Mouse (Mus musculus) cerebellum, adult 18-20 months (tissue): ENCODE results near the gene Ndufs4.
A peak's percentile ranks its signal among the peaks of the same experiment; 100 is the strongest.

Experiments used
- DNase-seq, 2 experiments: peaks; one replicate each; pipeline ENCODE4 v3.0.0; 2021

Gene Ndufs4

DNA sequence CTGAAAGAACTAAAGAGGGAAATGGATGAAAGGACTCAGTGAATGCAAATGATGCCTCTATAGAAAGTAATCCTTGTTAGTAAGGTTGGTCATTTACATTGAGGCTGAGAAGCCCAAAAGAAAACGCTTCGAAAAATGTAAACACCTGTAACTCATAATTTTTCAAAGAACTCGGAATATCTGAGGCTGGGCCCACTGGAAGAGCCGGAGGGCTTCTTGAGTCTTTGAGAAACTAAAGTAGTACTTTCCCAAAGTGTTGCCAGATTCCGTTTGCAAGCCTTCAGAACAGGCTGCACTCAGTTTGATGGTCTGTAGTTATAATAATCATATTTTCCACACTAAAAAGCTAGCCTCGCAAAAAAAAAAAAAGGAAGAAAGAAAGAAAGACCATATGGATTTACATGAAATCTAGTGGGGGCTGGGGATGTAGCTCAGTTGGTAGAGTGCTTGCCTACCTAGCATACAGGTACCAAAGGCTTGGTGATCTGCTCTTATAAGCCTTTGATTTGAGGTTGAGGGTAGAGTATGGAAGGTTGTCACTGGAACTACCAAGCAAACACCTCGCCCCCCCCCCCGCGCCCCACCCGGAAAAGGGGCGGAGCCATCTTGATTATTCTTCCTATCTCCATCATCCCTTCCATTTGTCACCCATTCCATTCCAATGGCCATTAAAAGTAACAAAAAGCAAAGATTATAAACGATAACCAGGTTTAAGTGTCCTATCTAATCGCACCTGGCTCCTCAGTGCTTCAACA lies at the start of gene Ndufs4:
TSS of gene Ndufs4 (minus strand) at position 48 of the 755 bp plus-strand sequence.
- DNase-seq: peak in 1 of 2 experiments; percentile 18

- no peak for DNase-seq
These were observed 44.4 kb upstream of the Ndufs4 start for GRCm38 (mm10) chr13:114432491-114432890.

DNA sequence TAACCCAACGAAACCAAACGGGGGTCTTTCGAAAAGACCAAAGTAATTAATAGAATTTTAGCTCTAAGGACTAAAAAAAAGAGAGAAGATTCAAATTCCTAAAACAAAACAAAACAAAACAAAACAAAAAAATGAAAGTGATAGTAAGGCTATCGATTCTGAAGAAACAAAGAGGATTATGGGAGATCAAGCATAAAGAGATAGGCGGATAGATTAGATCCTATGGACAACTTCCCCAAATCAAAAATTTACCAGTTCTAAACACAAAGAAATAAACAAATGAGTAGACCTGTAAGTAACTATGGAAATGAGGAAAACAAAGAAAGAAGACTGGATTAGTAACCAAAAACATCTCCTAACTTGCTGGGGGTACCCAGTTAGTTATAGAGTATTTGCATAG lies 37.2 kb upstream of the Ndufs4 start:
- no peak for DNase-seq

GRCm38 (mm10) chr13:114420235-114420634 lies 32.2 kb upstream of the Ndufs4 start:
- DNase-seq: no peak

DNA sequence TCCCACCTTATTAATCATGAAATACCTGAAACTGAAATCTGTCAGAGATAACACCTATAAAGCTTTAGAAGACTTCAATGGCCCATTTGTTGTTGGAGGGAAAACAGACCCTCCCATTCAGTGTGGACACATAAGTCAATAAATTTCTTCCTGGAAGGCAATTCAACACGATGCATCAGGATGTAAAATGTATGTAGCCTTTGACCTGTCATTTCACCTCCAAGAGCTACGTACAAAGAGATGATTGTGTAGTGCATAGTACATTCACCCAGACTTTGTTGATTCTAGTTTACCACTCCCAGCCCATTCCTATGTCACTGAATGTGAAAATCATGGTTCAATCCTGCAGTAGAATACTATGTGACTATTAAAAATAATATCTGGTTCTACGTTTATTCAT lies 31.3 kb upstream of the Ndufs4 start:
- DNase-seq: no peak

DNA sequence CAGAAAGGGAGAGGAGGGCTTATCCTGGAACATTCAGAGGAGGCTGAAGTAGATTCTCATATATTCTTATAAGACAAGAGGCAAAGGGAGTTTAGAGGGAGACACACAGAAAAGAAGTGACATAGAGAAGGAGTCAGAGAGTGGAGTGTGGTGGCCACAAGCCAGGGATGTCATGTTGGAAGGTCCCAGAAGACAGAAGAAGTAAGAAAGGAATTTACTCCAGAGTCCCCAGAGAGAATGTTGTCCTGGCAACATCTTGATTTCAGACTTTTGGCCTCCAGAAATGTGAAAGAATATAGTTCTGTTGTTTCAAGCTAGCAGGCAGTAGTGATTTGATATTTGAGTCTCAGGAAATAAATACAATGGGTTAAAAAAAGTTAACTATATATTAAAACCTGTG lies 24.3 kb upstream of the Ndufs4 start:
- DNase-seq: no peak

DNA sequence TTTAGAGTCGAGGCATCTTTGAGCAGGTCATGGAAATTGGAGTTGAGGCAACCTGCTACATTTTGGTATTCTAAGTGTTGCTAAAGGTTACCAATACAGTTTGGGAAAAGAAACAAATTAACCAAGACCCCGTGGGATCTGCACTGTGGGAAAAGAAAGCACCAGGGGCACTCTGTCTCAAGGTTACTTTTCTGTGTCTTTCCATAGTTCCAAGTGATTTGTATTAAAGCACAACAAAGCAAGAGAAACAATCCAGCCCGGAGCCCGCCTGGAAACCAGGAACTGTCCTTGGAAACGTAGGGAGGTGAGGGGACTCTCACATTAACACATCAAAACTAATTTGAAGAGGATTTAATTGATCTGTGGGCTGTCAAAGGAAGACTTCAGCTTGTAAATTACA lies 18.8 kb upstream of the Ndufs4 start:
- DNase-seq: no peak

GRCm38 (mm10) chr13:114406424-114406823 lies 18.4 kb upstream of the Ndufs4 start:
- no peak for DNase-seq

DNA sequence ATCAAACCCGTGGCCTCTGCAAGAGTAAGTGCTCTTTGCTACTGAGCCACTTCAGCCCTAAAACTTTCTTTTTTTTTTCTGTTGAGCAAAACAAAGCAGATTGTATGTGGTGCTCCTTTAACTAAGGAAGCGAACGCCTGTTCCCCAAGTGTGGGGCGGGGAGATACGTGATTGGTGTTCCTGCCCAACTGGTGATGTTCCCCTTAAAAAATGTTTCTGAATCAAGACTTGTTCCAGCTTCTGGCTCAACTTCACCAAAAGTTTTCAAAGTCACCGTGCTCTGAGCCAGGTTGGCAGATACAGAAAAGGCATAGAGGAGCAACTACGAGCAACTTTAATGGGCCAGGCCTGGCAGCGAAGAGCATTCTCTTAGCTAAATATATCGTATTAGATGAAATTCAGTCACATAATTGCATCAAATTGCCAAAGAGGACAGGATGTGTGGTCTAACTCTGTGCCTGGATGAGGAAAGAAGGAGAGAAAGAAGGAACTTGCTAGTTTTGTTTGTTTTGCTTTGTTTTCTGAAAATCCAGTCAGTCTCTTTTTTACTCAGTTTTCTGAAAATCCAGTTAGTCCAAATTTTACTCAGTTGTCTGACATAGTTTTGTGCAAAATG lies 17.1 kb upstream of the Ndufs4 start:
- no peak for DNase-seq

DNA sequence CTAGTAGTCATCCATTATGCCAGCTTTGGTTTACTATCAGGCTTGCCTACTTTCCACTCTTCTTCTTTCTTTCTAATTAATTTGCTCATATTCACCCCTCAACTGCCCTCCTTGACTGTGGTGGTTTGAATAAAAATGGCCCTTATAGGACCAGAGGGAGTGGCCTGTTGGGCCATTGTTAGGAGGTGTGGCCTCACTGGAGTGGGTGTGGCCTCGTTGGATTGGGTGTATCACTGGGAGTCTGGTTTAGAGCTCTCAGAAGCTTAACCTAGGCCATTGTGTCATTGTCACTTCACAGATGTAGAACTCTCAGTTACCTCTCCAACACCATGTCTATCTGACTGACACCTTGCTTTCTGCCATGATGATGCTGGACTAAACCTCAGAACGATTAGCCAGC lies 10.8 kb upstream of the Ndufs4 start:
- DNase-seq: no peak

- DNase-seq: no peak
These were observed 9.2 kb upstream of the Ndufs4 start for GRCm38 (mm10) chr13:114397281-114397680.

- no peak for DNase-seq
These were observed 8.8 kb upstream of the Ndufs4 start for GRCm38 (mm10) chr13:114396863-114397262.

- no peak for DNase-seq
These were observed 6.7 kb upstream of the Ndufs4 start for GRCm38 (mm10) chr13:114394784-114395183.

DNA sequence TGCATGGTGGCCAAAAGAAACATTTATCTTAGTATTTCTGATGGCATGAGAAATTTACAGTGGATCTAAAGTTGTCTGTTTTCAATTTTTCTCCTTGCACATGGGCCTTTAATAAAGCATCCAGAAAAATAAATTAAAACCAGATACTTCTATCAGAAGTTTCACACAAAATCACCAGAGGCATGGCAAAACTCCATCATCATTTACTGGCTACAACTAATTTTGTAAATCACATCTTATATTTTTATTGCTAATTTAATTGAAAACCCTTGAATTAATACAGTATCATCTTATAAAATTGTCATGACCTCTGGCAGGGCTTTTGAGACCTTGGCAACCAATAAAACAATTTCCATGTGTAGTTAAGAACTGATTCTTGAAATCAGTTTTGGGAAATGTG lies 4.4 kb upstream of the Ndufs4 start:
- DNase-seq: no peak

DNA sequence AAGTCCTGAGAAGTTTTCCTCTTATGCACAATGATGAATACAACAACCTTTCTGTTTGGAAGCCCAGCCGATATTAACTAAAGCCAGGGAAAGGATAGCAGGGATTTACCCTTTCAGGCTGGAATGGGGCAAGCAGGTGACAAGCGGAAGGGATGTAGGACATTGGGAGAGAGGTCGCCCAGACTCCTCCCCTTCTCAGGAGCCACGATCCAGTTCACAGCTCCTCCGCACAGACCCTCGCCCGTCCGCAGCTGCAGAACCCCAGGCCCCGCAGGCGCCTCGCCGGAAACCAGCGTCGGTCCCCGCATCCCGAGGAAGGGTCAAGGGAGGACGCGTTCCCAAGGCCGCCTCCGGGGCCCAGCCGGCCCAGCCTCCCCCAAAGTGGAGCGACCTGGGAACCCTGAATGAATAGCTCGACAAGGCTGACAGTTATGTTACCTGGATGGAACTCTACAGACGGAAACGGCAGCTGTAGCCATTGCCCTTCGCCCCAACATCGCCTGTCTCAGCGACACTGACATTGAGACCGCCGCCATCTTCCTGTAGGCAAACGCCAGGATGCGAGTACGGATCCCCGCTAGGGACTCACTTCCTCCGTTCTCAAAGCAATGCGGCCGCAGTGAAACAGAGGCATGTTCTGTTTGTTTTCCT lies 412 bp downstream of the Ndufs4 start:
- peak; percentile 91 to 97 for DNase-seq

DNA sequence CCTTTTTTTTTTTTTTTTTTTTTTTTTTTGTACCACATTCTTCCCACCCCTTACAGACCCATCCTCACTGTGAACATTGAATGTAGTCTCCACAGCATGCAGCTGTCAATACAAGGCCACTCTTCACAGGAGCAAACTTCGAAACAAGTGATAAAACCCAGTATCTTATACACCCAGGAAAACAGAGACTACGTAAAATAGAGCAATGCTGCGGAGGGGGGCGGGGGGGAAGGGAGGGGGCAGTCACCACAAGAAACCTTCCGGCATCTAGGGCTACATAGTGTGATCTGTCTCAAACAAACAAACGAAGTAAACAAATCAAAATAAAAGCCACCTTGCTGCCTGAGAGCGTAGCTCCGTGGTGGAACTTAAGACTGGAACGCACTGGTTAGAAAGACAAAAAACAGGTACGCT lies 977 bp downstream of the Ndufs4 start:
- DNase-seq: no peak

- DNase-seq: no peak
These were observed 11.5 kb downstream of the Ndufs4 start for GRCm38 (mm10) chr13:114376511-114376910.

DNA sequence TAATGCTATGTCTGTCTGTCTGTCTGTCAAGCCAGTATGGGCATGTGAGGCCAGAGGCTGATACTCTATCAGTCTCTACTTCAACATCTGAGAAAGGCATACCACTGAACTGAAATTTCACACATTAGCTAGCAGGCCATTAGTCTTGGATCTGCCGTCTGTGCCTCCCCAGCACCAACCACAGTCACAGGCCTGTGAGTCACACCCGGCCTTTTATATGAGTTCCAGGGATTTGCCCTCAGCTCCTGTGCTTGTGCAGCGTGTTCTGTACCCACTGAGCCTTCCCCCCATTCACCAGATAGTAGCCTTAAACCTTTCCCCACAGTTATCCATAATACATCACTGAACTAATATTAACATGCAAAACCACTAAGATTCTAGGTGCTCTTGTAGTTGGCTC lies 26.0 kb downstream of the Ndufs4 start:
- no peak for DNase-seq

GRCm38 (mm10) chr13:114351321-114351946 lies 36.6 kb downstream of the Ndufs4 start:
- peak; percentile 61 to 75 for DNase-seq

DNA sequence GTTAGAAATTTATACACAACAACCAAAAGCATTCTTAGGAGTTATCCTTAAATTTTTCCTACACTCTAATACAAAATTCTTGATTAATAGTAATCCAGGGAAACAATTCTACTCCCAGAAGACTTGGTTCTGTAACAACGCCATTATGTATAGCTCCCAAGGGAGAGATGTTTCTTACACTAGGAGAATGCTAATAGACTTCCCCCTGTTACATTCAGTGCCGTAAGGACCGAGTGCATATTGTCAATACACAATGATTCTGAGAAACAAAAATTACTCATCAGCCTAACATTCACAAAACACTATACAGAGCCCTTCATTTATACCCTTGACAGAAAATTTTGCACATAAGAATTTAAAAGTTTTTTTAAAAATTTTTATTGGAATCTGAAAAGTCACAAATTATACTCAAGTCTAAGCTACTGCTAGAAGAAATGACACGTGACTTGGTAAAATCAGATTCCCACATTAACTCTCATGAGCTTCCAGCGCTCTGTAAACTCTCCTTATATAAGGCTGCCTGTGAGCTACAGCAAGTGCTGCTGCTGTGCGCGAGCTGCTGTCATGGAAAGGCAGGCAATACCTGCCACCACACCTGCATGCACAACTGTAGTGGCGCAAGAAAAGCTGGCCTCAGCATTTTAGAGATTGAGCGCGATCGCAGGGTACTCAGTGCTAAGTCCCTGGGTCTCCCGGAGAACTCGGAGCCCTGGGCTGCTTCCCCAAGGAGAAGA lies 42.9 kb downstream of the Ndufs4 start:
- no peak for DNase-seq

DNA sequence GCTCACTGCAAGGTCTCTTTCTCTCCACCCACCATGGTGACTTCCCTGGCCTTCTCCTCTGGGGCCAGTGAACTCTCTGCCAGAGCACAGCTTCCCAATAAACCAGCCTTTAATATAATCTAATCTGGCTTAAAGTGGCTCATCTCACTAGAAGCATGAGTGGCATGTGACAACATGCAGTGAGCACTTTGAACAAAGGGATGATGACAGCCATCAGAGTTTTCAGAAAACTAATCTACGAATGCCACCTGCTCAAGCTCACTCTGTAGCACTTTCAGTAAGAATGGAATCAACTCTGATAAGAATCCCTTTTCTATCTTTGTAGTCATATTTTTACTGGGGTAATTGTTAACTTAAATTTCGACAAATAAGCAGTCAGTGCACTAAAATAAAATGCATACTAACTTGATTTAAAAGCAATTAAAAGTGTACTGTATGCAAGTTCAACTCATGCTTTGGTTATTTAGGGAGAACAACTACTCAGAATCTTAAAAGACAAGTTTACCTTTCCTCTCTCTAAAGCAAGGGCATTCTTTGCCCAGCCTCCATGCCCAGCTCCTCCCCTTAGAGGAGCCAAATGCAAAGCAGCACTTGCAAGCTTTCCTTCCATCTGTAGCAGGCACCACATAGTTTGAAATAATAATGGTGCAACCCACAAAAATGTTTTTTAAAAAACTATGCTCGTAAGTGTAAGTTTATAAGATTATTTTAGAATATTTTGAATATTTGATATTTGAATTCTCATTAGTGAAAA lies 43.7 kb downstream of the Ndufs4 start:
- no peak for DNase-seq

- no peak for DNase-seq
These were observed 45.1 kb downstream of the Ndufs4 start for GRCm38 (mm10) chr13:114343001-114343400.
